Mouse (Mus musculus) liver, postnatal 0 days (tissue): ENCODE measurements around the gene Sort1.

ENCODE experiments used
- CTCF ChIP-seq: sonication (generic); IDR thresholded peaks from 2 replicates; pipeline ENCODE4 v1.5.1; 2016; ENCODE audit warnings: antibody characterized with exemption, low read depth
- EP300 ChIP-seq: IDR thresholded peaks from 2 replicates; pipeline ENCODE4 v1.6.1; 2016; ENCODE audit warnings: antibody characterized with exemption, low read depth, mild to moderate bottlenecking

DNA sequence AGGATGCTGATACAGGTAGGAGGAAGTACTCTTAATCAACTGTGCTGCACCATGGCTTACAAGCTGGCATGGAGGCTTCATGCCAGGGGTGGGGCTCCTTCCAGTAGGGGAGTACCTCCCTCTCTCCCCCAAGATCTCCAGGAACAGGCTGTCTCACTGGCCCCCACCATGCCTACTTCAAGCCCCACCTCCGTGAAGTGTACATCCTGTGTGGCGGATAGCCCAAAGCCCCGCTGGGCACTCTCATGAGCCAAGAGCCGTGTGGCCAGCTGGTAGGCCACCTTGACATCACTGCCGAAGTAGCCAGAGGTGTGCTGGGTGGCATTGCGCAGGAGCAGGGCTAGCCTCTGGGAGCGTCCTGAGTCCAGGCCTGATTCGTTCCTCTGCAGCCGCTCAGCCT lies 114.4 kb downstream of the Sort1 start:
- no peak for TF ChIP-seq CTCF
- no peak for TF ChIP-seq EP300
